Mouse (Mus musculus): ENCODE measurements around the gene Espl1.

GRCm38 (mm10) chr15:102336946-102337345 lies 40.9 kb downstream of the Espl1 start:
- TF ChIP-seq CTCF (IDR thresholded peaks at IDR 0.05; ENCODE audit: extremely low read depth, insufficient read depth, insufficient read length, insufficient replicate concordance), result no peak
- no peak for TF ChIP-seq POLR2A (IDR thresholded peaks at IDR 0.05; ENCODE audit: low read depth, low read length)
